Mouse (Mus musculus) thymus, postnatal 25 days (tissue): ENCODE data around the gene Ccdc186.
A peak's percentile ranks its signal among the peaks of the same experiment; 100 is the strongest.
"Not testable (repeated sequence)": the region's sequence is repeated elsewhere in the genome, so short reads cannot be mapped to it uniquely, and the experiment has no call there.

Source experiments
- DNase-seq: peaks from one replicate; pipeline ENCODE4 v3.0.0; 2022

Ccdc186 gene

GRCm38 (mm10) chr19:56800930-56801655, 20.9 kb downstream of the Ccdc186 start:
- no peak for DNase-seq

- no peak for DNase-seq
Measured at GRCm38 (mm10) chr19:56800226-56800625, 21.8 kb downstream of the Ccdc186 start.

- DNase-seq, result no peak
Measured at GRCm38 (mm10) chr19:56797376-56797775, 24.6 kb downstream of the Ccdc186 start.

- no peak for DNase-seq
Measured at GRCm38 (mm10) chr19:56788952-56789351, 33.0 kb downstream of the Ccdc186 start.

GRCm38 (mm10) chr19:56787911-56788310, 34.1 kb downstream of the Ccdc186 start:
- no peak for DNase-seq

GRCm38 (mm10) chr19:56778532-56778931, 43.5 kb downstream of the Ccdc186 start:
- not testable (repeated sequence) for DNase-seq

GRCm38 (mm10) chr19:56776719-56777382, 45.1 kb downstream of the Ccdc186 start:
- DNase-seq, result peak; percentile 40

- DNase-seq, result no peak
Measured at GRCm38 (mm10) chr19:56775893-56776718, 45.9 kb downstream of the Ccdc186 start.

GRCm38 (mm10) chr19:56774971-56775892, 46.8 kb downstream of the Ccdc186 start:
- no peak for DNase-seq

- DNase-seq, result no peak
Measured at GRCm38 (mm10) chr19:56774408-56774962, 47.5 kb downstream of the Ccdc186 start.

- no peak for DNase-seq
Measured at GRCm38 (mm10) chr19:56773393-56773971, 48.5 kb downstream of the Ccdc186 start.

GRCm38 (mm10) chr19:56772158-56772557, 49.8 kb downstream of the Ccdc186 start:
- peak; percentile 12 for DNase-seq

- no peak for DNase-seq
Measured at GRCm38 (mm10) chr19:56769024-56769423, 53.0 kb downstream of the Ccdc186 start.

GRCm38 (mm10) chr19:56762686-56763085, 59.3 kb downstream of the Ccdc186 start:
- DNase-seq, result no peak

GRCm38 (mm10) chr19:56761727-56762126, 60.3 kb downstream of the Ccdc186 start:
- DNase-seq, result no peak

- no peak for DNase-seq
Measured at GRCm38 (mm10) chr19:56761096-56761495, 60.9 kb downstream of the Ccdc186 start.

GRCm38 (mm10) chr19:56760306-56760940, 61.6 kb downstream of the Ccdc186 start:
- no peak for DNase-seq

GRCm38 (mm10) chr19:56759740-56760139, 62.2 kb downstream of the Ccdc186 start:
- DNase-seq, result no peak

- DNase-seq, result no peak
Measured at GRCm38 (mm10) chr19:56758311-56758710, 63.7 kb downstream of the Ccdc186 start.

- no peak for DNase-seq
Measured at GRCm38 (mm10) chr19:56756412-56756811, 65.6 kb downstream of the Ccdc186 start.

- DNase-seq, result not testable (repeated sequence)
Measured at GRCm38 (mm10) chr19:56754456-56754855, 67.5 kb downstream of the Ccdc186 start.
